Mouse (Mus musculus): ENCODE measurements around the gene Vps37b. TPM values are rescaled to one million over a fixed set of nuclear protein-coding genes. Genes with fewer than 3 reads are reported as not detected.
A peak's percentile ranks its signal among the peaks of the same experiment; 100 is the strongest.
"Not testable (repeated sequence)": the region's sequence is repeated elsewhere in the genome, so short reads cannot be mapped to it uniquely, and the experiment has no call there.

Vps37b gene
- polyA plus RNA-seq, 1 experiment from 2014 or later = 58.1 TPM

GRCm38 (mm10) chr5:124058749-124059148 lies 26.7 kb upstream of the Vps37b start:
- WGBS = 86% methylated on average over 7 of the region's 7 CpGs
- no peak overlapping the region for H3K27ac ChIP-seq (replicated peaks)

GRCm38 (mm10) chr5:124056956-124057355 lies 24.9 kb upstream of the Vps37b start:
- Histone ChIP-seq H3K27ac (replicated peaks) (no peak overlapping the region), H3K27me3 (ENCODE audit: low read depth, poor library complexity, severe bottlenecking) (no peaks in the 10 kb centered on the region; the same call in 1 of the 2 replicates), H3K4me1 (peaks cover 12% of the 10 kb centered on the region), H3K9me3 (replicated peaks) (peaks cover 6% of the 10 kb centered on the region; the same call in 1 of the 2 replicates), H3K36me3 (no peaks in the 10 kb centered on the region), H3K4me3 (no peak overlapping the region)
- DNase-seq (ENCODE audit: low spot score) = no peak
- 49% methylated on average over 4 of the region's 4 CpGs for WGBS

More at GRCm38 (mm10) chr5:124058749-124059148, 26.7 kb upstream of the Vps37b start:
- DNase-seq (ENCODE audit: low spot score) = no peak
- Histone ChIP-seq H3K27me3 (ENCODE audit: low read depth, poor library complexity, severe bottlenecking) (no peaks in the 10 kb centered on the region; the same call in 1 of the 2 replicates), H3K4me1 (peaks cover 20% of the 10 kb centered on the region), H3K4me3 (no peak overlapping the region), H3K9me3 (replicated peaks) (peaks cover 6% of the 10 kb centered on the region; the same call in 1 of the 2 replicates), H3K36me3 (no peaks in the 10 kb centered on the region)

GRCm38 (mm10) chr5:124056219-124056618 lies 24.1 kb upstream of the Vps37b start:
- Histone ChIP-seq H3K27ac (replicated peaks) (no peak overlapping the region), H3K27me3 (ENCODE audit: low read depth, poor library complexity, severe bottlenecking) (no peaks in the 10 kb centered on the region; the same call in 1 of the 2 replicates), H3K4me1 (peaks cover 5% of the 10 kb centered on the region), H3K36me3 (no peaks in the 10 kb centered on the region), H3K9me3 (replicated peaks) (peaks cover 6% of the 10 kb centered on the region; the same call in 1 of the 2 replicates), H3K4me3 (no peak overlapping the region)
- 100% methylated on average over 1 of the region's 1 CpGs for WGBS
- no peak for DNase-seq (ENCODE audit: low spot score)

GRCm38 (mm10) chr5:124052641-124053040 lies 20.6 kb upstream of the Vps37b start:
- H3K27me3 ChIP-seq (ENCODE audit: low read depth, poor library complexity, severe bottlenecking); H3K9me3 ChIP-seq (replicated peaks); DNase-seq (ENCODE audit: low spot score); H3K4me3 ChIP-seq; H3K36me3 ChIP-seq; H3K27ac ChIP-seq (replicated peaks): not testable (repeated sequence)
- 91% methylated on average over 7 of the region's 7 CpGs for WGBS
- peaks cover 17% of the 10 kb centered on the region for H3K4me1 ChIP-seq

- no peaks in the 10 kb centered on the region for H3K36me3 ChIP-seq
- H3K9me3 ChIP-seq (replicated peaks) = peaks cover 6% of the 10 kb centered on the region; the same call in 1 of the 2 replicates
- no peak for DNase-seq (ENCODE audit: low spot score)
- H3K4me3 ChIP-seq = no peak overlapping the region
- H3K27me3 ChIP-seq (ENCODE audit: low read depth, poor library complexity, severe bottlenecking) = peaks cover 14% of the 10 kb centered on the region; the same call in 1 of the 2 replicates
- 87% methylated on average over 11 of the region's 11 CpGs for WGBS
- peak overlapping the region; percentile 61; the same call in 1 of the 2 replicates for H3K27ac ChIP-seq (replicated peaks)
- peaks cover 20% of the 10 kb centered on the region for H3K4me1 ChIP-seq
Observed at GRCm38 (mm10) chr5:124051899-124052491, 19.9 kb upstream of the Vps37b start.

GRCm38 (mm10) chr5:124050095-124051050 lies 18.3 kb upstream of the Vps37b start:
- Histone ChIP-seq H3K4me1 (peaks cover 34% of the 10 kb centered on the region), H3K36me3 (no peaks in the 10 kb centered on the region), H3K27ac (replicated peaks) (peak overlapping the region; percentile 70), H3K4me3 (no peak overlapping the region), H3K27me3 (ENCODE audit: low read depth, poor library complexity, severe bottlenecking) (peaks cover 23% of the 10 kb centered on the region; the same call in 1 of the 2 replicates), H3K9me3 (replicated peaks) (no peaks in the 10 kb centered on the region)
- DNase-seq (ENCODE audit: low spot score) = no peak
- WGBS = 62% methylated on average over 14 of the region's 14 CpGs

- WGBS = 71% methylated on average over 15 of the region's 15 CpGs
- no peak for DNase-seq (ENCODE audit: low spot score)
- Histone ChIP-seq H3K9me3 (replicated peaks) (no peaks in the 10 kb centered on the region), H3K27me3 (ENCODE audit: low read depth, poor library complexity, severe bottlenecking) (peaks cover 23% of the 10 kb centered on the region; the same call in 1 of the 2 replicates), H3K27ac (replicated peaks) (peak overlapping the region; percentile 70), H3K36me3 (no peaks in the 10 kb centered on the region), H3K4me1 (peaks cover 43% of the 10 kb centered on the region), H3K4me3 (no peak overlapping the region)
Observed at GRCm38 (mm10) chr5:124049249-124050045, 17.4 kb upstream of the Vps37b start.

GRCm38 (mm10) chr5:124046741-124047401 lies 14.8 kb upstream of the Vps37b start:
- H3K4me3 ChIP-seq = no peak overlapping the region
- peaks cover 29% of the 10 kb centered on the region; the same call in 1 of the 2 replicates for H3K27me3 ChIP-seq (ENCODE audit: low read depth, poor library complexity, severe bottlenecking)
- peaks cover 68% of the 10 kb centered on the region for H3K4me1 ChIP-seq
- no peak for DNase-seq (ENCODE audit: low spot score)
- H3K9me3 ChIP-seq (replicated peaks) = no peaks in the 10 kb centered on the region
- H3K27ac ChIP-seq (replicated peaks) = peak overlapping the region; percentile 19; the same call in 1 of the 2 replicates
- no peaks in the 10 kb centered on the region for H3K36me3 ChIP-seq
- 88% methylated on average over 7 of the region's 7 CpGs for WGBS

- Histone ChIP-seq H3K4me1 (peaks cover 65% of the 10 kb centered on the region), H3K27ac (replicated peaks) (peak overlapping the region; percentile 80), H3K36me3 (no peaks in the 10 kb centered on the region), H3K27me3 (ENCODE audit: low read depth, poor library complexity, severe bottlenecking) (peaks cover 35% of the 10 kb centered on the region; the same call in 1 of the 2 replicates), H3K9me3 (replicated peaks) (no peaks in the 10 kb centered on the region), H3K4me3 (no peak overlapping the region)
- DNase-seq (ENCODE audit: low spot score) = no peak
- WGBS = 41% methylated on average over 11 of the region's 11 CpGs
Observed at GRCm38 (mm10) chr5:124045453-124046010, 13.5 kb upstream of the Vps37b start.

GRCm38 (mm10) chr5:124043999-124044398 lies 11.9 kb upstream of the Vps37b start:
- H3K27ac ChIP-seq (replicated peaks) = peak overlapping the region; percentile 80
- H3K36me3 ChIP-seq = no peaks in the 10 kb centered on the region
- H3K9me3 ChIP-seq (replicated peaks) = no peaks in the 10 kb centered on the region
- peaks cover 35% of the 10 kb centered on the region; the same call in 1 of the 2 replicates for H3K27me3 ChIP-seq (ENCODE audit: low read depth, poor library complexity, severe bottlenecking)
- peaks cover 51% of the 10 kb centered on the region for H3K4me1 ChIP-seq
- peak overlapping the region; percentile 25; the same call in 1 of the 2 replicates for H3K4me3 ChIP-seq
- 77% methylated on average over 5 of the region's 5 CpGs for WGBS
- no peak for DNase-seq (ENCODE audit: low spot score)

- peak overlapping the region; percentile 25 for H3K4me3 ChIP-seq
- WGBS = 21% methylated on average over 10 of the region's 10 CpGs
- peak; percentile 90 for DNase-seq (ENCODE audit: low spot score)
Observed at GRCm38 (mm10) chr5:124043212-124043978, 11.3 kb upstream of the Vps37b start.

More at GRCm38 (mm10) chr5:124043212-124043978, 11.3 kb upstream of the Vps37b start:
- Histone ChIP-seq H3K4me1 (peaks cover 51% of the 10 kb centered on the region), H3K27ac (replicated peaks) (peak overlapping the region; percentile 80), H3K27me3 (ENCODE audit: low read depth, poor library complexity, severe bottlenecking) (peaks cover 35% of the 10 kb centered on the region; the same call in 1 of the 2 replicates), H3K36me3 (no peaks in the 10 kb centered on the region), H3K9me3 (replicated peaks) (no peaks in the 10 kb centered on the region)

Measured in midbrain, embryonic 10.5 days (tissue).